Mouse (Mus musculus) adrenal gland, postnatal 10 days (tissue): ENCODE results near the gene Cela2a. TPM values are rescaled to one million over a fixed set of nuclear protein-coding genes. Genes with fewer than 3 reads are reported as not detected.

Experiments
- DNase-seq: peaks from one replicate; pipeline ENCODE4 v3.0.0; 2021; ENCODE audit warnings: mixed read lengths
- total RNA-seq, 2 experiments: library from RNA; stranded (reverse); gene quantifications; 2 replicates each; pipeline ENCODE4 v1.2.3; 2021

The Cela2a gene
- total RNA-seq, 2 experiments from 2014 or later: not detected

- DNase-seq: peak; percentile 59
These were observed 32.5 kb upstream of the Cela2a start for GRCm38 (mm10) chr4:141858501-141858900.

GRCm38 (mm10) chr4:141857422-141857930 lies 31.5 kb upstream of the Cela2a start:
- peak; percentile 89 for DNase-seq

DNA sequence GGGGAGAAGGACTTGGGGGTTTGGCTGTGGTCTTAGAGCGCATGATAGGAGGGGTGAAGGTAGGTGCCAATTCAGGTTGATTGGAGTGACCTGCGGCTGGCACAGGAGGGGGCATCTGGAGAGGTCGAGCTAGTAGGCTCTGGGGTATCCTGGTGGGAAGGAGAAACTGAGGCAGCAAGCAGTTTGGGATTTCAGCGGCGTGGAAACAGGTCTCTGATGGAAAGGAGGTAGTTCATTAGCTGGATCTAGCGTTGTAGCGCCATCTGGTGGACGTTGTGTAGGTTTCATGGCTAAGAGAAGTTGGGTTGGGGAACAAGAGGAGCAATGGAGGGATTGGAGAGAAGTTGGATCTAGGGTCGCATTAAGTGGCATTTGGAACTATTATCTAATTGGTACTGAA lies 27.5 kb upstream of the Cela2a start:
- peak; percentile 70 for DNase-seq

- DNase-seq: no peak
These were observed 20.0 kb upstream of the Cela2a start, which contains the start of gene Ctrc for GRCm38 (mm10) chr4:141845999-141846398. TSS of gene Ctrc (minus strand) at chr4:141846359.

- DNase-seq: no peak
These were observed 8.7 kb upstream of the Cela2a start for GRCm38 (mm10) chr4:141834536-141835095.

- no peak for DNase-seq
These were observed 8.0 kb upstream of the Cela2a start for GRCm38 (mm10) chr4:141833911-141834310.

DNA sequence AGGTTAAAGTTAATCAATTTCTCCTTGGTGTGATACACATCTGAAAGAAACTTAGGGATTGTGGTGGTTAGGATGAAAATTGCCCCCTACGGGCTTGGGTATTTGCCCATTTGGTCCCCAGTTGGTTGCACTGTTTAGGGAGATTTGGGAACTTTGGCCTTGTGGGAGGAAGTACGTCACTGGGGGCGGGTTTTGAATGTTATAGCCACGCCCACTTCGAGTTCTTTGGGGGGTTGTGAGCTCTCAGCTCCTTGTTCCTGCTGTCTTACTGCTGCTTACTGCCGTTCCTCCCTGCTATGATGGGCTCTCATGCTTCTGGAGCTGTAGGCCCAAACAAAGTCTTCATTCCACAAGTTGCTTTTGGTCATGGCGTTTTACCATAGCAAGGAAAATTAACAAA lies 5.4 kb upstream of the Cela2a start:
- no peak for DNase-seq

DNA sequence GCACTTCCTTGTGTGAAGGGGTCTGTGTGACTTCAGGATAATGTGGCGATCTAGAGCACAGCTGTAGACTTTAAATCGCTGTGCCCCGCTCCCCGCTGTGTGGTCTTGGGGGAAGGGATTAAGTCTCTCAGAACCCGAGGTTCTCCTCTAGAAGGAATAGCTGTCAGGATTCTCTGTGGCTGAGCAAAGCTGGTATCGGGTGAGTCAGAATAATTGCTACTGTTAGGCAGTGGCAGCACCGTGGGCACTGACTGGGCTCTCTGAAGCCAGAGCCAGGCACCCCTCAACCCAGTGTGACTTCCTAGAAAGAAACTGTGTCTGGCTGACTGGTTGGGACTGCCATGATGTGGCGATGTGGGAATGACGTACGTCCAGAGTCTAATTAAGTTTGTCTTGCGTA lies 4.4 kb upstream of the Cela2a start:
- no peak for DNase-seq

GRCm38 (mm10) chr4:141828177-141828576 lies 2.2 kb upstream of the Cela2a start:
- no peak for DNase-seq

DNA sequence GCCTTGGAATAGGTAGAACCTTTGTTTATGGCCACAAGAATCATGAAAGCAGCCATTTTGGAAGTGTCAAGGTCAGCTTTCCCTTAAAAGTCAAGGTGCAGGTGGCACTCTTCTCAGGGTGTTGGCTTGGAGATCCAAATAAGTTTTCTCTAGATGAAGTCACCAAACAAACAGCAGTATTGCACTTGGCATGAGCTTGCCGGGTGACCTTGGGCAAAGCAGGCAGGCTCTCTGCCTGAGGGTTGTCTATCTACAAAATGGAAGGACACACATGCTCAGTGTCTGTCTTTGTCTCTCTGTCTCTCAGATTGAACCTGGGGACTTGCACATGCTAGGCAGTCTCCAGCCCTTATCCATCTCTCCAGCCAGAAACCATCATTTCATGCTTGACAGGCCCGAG lies 1.4 kb upstream of the Cela2a start:
- peak; percentile 43 for DNase-seq

DNA sequence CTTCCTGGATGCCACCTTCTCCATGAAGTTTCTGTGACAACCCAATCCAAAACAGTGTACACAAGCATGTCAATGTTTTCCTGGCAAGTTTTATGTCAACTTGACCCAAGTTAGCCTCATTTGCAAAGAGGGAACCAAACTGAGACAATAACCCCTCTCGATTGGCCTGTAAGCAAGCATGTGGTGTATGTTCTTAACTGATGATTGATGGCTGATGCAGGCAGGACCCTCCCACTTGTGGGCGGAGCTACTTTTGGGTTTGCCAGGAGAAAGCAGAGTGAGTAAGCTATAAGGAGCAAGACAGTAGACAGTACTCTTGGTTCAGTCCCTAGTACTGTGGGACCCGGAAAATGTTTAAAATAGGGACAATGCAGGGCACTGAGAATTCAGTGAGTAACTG lies 3.0 kb downstream of the Cela2a start:
- no peak for DNase-seq

DNA sequence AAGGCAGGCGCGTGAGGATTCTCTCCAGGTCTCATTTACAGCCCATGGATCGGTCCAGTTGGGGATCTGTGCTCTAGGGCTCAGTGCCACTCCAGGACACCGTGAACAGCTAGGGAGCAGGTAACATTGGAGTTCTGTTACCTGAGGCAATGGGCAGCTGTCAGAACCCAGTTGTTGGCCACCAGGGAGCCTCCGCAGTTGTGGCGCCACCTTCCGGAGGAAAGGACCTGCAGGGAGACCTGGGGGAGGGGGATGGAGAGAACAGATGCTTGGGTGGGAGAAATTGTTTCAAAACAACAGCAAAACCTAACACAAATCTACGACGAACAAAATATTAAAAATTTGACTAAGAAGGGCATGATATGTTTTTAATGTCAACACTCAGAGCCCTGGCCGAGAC lies 3.9 kb downstream of the Cela2a start:
- peak; percentile 47 for DNase-seq

GRCm38 (mm10) chr4:141821178-141821577 lies 4.8 kb downstream of the Cela2a start:
- DNase-seq: no peak

DNA sequence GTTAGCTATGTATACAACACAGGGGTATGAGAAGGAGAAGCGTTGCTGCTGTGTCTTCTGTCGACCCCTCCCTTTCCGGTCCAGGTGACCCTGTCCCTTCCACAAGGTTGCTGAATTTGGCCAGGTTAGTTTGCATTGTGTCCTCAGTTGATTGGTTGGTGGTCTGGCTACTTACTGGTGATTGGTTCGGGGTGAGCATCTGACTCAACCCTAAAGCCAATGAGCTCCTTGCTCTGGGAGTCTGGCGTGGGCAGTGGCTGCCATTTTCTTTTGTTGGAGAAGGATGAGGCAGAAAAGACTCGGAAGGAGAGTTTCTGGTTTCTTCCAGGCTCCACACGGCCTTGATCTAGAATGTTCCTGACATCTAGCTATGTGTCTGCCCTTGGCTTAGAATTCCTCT lies 6.6 kb downstream of the Cela2a start:
- DNase-seq: no peak

DNA sequence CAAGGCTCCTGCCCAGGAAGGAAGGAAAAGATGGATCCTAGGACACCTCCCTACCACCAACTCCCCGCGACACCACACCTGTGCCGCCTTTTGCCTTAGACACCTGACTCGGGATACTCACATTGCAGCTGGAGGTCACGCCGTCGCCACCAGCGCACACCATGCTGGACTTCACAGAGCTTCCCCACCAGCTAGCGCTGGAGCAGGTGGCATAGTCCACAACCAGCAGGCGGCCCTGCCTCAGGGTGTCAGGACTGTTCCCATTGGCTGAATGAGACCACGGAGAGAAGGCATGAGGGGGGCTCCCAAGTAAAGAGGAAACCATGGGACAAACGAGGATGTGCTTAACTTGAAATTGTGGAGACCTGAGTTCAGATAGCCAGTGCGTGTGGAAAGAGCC lies 7.1 kb downstream of the Cela2a start:
- DNase-seq: no peak

DNA sequence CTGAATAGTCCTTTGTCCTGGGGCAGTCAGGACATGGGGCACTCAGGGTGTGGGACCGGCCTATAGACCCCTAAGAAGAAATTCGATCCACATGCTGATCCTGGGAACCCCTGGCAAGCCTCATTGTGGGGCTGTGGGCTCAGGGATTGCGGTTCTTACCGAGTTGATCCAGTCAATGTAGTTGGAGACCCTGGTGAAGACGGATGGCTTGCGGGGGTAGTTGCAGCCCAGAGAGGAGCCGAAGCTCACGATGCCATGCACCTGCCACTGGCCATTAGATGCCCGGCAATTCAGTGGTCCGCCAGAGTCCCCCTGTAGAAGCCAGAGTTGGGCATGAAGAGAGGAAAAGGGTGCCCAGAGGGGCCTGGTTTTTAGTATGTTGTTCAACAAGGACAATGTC lies 8.3 kb downstream of the Cela2a start:
- DNase-seq: no peak

DNA sequence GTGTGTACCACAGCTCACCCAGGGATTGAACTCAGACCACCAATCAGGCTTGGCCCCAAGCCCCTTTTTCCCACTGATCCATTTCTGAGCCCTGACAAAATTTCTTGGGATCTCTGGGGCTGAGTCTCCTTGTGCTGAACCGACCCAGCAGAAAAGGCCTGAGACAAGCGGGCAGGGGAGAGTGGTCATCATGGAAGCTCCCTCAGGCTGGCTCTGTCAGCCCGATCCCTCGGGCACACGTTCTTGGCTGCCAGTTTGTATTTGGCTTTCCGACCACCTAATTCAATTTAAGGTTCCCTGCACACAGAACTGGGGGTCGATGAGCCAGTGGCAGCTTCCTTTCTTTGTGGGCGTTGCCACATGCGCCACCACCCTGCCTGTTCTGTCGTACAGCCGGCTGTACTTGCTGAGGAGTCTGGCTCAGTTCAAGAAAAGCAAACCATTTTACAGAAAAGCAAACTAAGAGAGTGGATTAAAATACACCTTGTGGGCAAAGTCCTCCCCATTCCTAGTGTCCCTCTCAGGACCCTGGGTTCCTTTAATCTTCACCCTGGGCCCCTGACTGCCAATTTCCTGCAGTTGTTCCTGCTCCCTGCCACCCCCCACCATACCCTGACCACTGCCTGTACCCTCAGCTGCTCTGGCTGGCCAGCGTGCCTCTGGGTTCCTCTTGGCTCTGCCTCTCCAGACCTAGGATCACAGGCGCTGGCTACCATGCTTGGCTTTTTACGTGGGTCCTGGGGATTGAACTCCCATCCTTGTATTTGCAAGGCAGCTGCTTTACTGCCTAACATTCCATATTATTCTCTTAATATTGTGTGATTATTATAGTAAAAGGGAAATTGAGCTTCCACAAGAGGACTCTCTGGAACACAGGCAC lies 8.9 kb downstream of the Cela2a start:
- DNase-seq: no peak

- DNase-seq: no peak
These were observed 9.7 kb downstream of the Cela2a start for GRCm38 (mm10) chr4:141816267-141816666.

- DNase-seq: no peak
These were observed 14.6 kb downstream of the Cela2a start for GRCm38 (mm10) chr4:141811375-141811774.

- no peak for DNase-seq
These were observed 15.0 kb downstream of the Cela2a start for GRCm38 (mm10) chr4:141810975-141811374.

GRCm38 (mm10) chr4:141809850-141810464 lies 16.0 kb downstream of the Cela2a start:
- no peak for DNase-seq

DNA sequence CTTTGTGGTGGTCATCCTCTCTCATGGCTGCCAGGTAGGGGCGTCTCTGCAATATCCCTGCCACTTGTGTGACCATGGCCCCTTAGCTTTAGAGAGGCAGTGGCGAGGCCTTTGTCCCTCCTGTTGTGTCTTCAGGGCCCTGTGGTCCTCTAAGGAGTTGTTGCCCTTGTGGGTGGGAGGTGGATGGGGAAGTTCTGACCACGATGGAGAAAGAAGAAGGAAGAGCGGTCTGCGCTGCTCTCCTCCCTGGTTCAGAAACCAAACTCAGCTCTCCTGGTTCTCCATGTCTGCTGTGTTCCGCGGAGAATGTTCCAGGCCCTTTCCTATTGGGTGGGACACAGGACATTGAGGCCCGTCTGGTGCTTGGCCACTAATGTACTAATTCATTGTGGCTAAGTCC lies 20.1 kb downstream of the Cela2a start:
- DNase-seq: no peak

GRCm38 (mm10) chr4:141804105-141804504 lies 21.9 kb downstream of the Cela2a start:
- DNase-seq: no peak
